Mouse (Mus musculus): ENCODE measurements around the gene Atxn7l3. TPM values are rescaled to one million over a fixed set of nuclear protein-coding genes. Genes with fewer than 3 reads are reported as not detected.

Atxn7l3 gene
- 62.8 and 72.5 TPM in 2 replicates for polyA plus RNA-seq (2012; rRNA removed)

DNA sequence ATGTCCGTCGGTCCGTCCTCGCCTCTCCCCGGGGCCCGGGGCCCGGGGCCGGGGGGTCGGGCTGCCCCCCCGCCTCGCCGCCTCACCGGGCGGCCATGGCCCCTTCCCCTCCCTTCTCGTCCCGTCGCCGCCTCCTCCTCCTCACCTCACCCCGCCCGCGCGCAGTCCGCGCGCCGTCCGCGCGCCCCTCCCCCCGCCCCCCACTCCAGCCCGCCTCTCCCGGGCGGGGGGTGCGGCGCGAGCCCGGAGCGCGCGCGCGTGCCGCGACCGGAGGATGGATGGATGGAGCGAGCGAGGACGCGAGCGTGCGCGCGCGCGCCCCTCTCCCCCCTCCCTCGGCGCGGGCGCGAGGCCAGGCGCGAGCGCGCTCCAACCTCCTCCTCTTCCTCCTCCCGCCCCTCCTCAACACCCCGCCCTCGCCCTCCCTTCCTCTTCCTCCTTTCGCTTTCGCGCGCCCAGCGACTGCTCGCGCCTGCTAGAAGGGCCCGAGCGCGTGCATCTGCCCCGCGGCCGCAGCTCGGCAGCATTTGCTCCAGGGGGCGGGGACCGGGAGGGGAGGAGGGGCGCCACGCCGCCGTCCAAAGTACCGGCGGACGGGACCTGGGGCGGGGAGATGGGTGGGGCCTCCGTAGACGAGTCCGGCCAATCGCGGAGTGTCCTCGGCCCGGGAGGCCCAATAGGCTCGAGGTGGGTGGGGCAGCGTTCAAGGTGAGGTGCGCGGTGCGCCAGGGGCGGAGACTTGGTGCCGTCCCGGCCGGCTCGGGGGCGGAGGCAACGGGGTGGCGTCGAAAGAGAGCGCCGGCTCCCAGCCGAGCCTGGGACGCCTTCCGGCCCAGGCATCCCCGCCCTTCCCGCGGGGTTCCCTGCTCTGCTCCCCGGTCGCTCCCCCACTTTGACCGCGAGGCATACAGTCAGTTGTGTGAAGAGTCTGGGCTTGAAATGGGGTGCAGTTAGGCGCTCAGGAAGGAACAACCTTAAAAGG, at the start of gene Atxn7l3:
TSS of gene Atxn7l3 (minus strand) at position 141 of the 982 bp plus-strand sequence.

DNA sequence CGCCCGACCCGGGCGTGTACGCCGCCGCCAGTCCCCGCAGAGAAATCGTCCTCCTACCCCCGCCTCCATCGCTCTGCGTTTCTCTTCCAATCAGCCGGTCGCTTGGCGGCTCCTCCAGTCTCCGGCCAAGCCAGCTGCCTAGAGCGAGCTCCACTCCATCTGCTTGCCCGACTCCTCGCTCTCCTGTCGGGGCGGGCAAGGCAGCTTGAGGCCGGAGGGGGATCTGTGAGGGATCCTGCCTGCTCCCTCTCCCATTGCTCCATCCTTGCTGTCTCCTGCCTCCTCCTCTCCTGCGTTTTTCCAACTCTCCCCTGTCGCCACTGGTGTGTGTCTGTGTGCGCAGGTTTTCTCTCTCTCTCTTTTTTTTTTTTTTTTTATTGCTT, 23.0 kb upstream of the Atxn7l3 start, which contains the start of gene Ubtf:
TSS of gene Ubtf (minus strand) at position 333 of the 383 bp plus-strand sequence.

DNA sequence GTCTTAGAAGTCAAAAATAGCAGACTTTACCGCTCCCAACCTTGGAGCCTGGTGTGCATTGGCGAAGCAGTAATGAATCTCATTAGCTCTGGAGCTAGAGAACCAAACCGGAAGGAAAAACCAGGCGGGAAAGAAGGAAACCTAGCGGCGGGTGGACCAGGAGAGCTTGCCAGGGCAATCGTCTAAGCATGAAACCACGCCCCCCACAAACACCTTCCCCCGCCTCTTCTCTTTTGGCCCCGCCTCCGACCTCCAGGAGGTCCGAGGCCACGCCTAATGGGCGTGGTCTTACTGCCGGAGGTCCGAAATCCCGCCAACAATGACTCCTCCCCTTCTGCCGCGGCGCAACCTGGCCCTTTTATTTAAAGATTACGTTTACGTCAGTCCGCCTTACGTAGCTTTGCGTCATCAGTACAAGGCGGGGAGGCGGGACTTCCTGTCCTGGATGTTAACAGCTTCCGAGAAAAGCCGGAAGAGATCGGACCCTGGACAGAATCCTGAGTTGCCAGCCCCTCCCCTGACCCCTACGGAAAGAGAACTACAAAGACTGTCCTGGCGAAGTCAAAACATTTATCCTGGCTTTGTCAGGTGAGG, 11.8 kb downstream of the Atxn7l3 start, which contains the start of gene Tmub2:
TSS of gene Tmub2 (plus strand) at position 431 of the 594 bp plus-strand sequence.

DNA sequence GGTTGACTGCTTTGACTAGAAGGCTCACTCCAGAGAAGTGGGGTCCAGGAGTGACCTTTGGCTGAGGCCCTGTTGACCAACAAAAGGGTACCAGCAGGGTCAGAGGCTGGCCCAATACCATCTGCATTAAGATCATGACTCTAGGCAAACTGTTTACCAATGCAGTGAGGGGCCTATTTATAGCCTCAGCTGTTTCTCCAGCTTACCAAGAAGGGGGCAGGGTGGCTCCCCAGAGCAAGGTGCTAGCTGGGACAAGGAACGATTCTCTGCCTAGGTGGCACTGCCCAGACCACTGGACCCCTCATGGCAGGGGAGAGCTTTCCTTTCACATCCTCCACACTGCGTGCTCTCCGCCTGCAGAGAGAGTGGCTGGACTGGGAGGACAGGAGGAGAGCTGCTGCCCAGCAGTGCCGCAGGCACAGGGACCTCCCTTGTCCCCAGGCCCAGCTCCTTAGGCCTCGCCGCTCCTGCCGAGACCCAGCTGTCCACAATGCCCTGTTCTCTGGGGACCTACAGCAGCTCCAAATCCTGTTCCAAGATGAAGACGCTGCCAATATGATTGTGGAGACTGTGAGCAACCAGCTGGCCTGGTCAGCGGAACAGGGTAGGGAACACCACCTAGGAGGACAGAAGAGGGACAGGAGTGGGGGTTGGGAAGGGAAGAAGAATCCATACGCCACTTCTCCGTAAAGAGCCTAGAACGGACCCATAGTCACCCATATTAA, 27.7 kb downstream of the Atxn7l3 start, which contains the start of gene Asb16:
TSS of gene Asb16 (plus strand) at position 224 of the 725 bp plus-strand sequence.

DNA sequence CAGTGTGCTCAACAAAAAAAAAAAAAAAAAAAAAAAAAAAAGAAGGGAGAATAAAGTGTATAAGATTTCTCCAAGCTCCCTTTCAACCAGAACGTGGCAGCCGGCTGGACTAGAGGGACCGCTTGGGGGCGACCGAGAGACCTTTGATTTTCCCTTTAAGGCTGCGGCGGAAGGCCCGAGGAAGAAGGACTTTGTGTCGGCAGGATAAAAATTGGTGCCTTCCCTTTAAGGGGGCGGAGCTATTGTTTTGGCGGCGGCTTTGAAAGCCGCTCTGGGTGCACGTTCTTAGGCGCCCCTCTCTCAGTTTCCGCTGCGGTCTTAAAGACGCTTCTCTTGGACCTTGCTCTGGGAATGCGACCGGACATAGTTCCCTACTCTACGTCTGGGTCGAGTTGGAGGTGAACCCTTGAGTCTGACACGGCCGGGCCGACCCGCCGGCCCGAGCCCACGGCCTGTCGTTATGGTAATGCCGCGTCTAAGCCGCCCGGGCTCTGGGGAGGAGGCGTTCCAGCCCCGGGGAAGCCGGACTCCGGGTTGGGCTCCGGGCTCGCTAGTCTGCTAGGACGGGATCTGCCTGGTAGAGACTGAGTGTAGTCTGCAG, 47.7 kb downstream of the Atxn7l3 start, which contains the start of gene BC030867:
TSS of gene BC030867 (plus strand) at position 253 of the 601 bp plus-strand sequence.

Other genes starting within 250 kb of the Atxn7l3 start
- 19.5 and 22.5 TPM in 2 replicates for gene Mpp2, start 208.1 kb downstream of the Atxn7l3 start, polyA plus RNA-seq (2012; rRNA removed)
- gene Ppy, start 195.3 kb downstream of the Atxn7l3 start, polyA plus RNA-seq (2012; rRNA removed) = not detected in 2 replicates
- gene Pyy, start 188.8 kb downstream of the Atxn7l3 start, polyA plus RNA-seq (2012; rRNA removed) = 1.8 and 4.3 TPM in 2 replicates
- gene Nags, start 151.1 kb downstream of the Atxn7l3 start, polyA plus RNA-seq (2012; rRNA removed) = 0.21 and 0.50 TPM in 2 replicates
- gene Tmem101, start 140.2 kb downstream of the Atxn7l3 start, polyA plus RNA-seq (2012; rRNA removed) = 33.5 and 34.9 TPM in 2 replicates
- 45.4 and 59.2 TPM in 2 replicates for gene Lsm12, start 111.3 kb downstream of the Atxn7l3 start, polyA plus RNA-seq (2012; rRNA removed)
- 34.9 and 38.5 TPM in 2 replicates for gene G6pc3, start 107.0 kb downstream of the Atxn7l3 start, polyA plus RNA-seq (2012; rRNA removed)
- 62.5 and 110 TPM in 2 replicates for gene Hdac5, start 66.5 kb downstream of the Atxn7l3 start, polyA plus RNA-seq (2012; rRNA removed)
- 14.9 and 17.9 TPM in 2 replicates for gene BC030867, start 47.7 kb downstream of the Atxn7l3 start, polyA plus RNA-seq (2012; rRNA removed)
- 0.30 and 0.55 TPM in 2 replicates for gene Asb16, start 27.9 kb downstream of the Atxn7l3 start, polyA plus RNA-seq (2012; rRNA removed)
- 31.0 and 49.3 TPM in 2 replicates for gene Tmub2, start 11.7 kb downstream of the Atxn7l3 start, polyA plus RNA-seq (2012; rRNA removed)
- 89.8 and 217 TPM in 2 replicates for gene Ubtf, start 23.1 kb upstream of the Atxn7l3 start, polyA plus RNA-seq (2012; rRNA removed)
- gene Slc4a1, start 69.6 kb upstream of the Atxn7l3 start, polyA plus RNA-seq (2012; rRNA removed) = 31.2 and 52.6 TPM in 2 replicates
- gene Rundc3a, start 96.8 kb upstream of the Atxn7l3 start, polyA plus RNA-seq (2012; rRNA removed) = 89.0 and 259 TPM in 2 replicates
- gene Slc25a39, start 111.3 kb upstream of the Atxn7l3 start, polyA plus RNA-seq (2012; rRNA removed) = 99.5 and 102 TPM in 2 replicates
- gene Grn, start 133.7 kb upstream of the Atxn7l3 start, polyA plus RNA-seq (2012; rRNA removed) = 43.8 and 51.9 TPM in 2 replicates
- 58.6 and 63.7 TPM in 2 replicates for gene Fam171a2, start 151.1 kb upstream of the Atxn7l3 start, polyA plus RNA-seq (2012; rRNA removed)
- 12.7 and 21.3 TPM in 2 replicates for gene Itga2b, start 173.5 kb upstream of the Atxn7l3 start, polyA plus RNA-seq (2012; rRNA removed)

Data from central nervous system, embryonic 11.5 days (tissue).